Mouse (Mus musculus) hindbrain, postnatal 0 days (tissue): Measurements from ENCODE around the gene Agpat3. TPM values are rescaled to one million over a fixed set of nuclear protein-coding genes. Genes with fewer than 3 reads are reported as not detected.

ENCODE experiments used
- ATAC-seq: fragments of 200-750 bp; cut with Nextera tagmentation; 2 replicates; pipeline ENCODE4 v1.8.0; 2017; ENCODE audit warnings: mild to moderate bottlenecking, moderate TSS enrichment, moderate library complexity
- DNase-seq: peaks from one replicate; pipeline ENCODE4 v3.0.0-alpha.2; 2015; ENCODE audit warnings: low spot score
- H3K27ac ChIP-seq: fragments of 300-500 bp; sonication (generic); 2 replicates; pipeline ENCODE4 v1.5.1; 2014; ENCODE audit warnings: mild to moderate bottlenecking
- H3K27me3 ChIP-seq: fragments of 300-500 bp; sonication (generic); 2 replicates; pipeline ENCODE4 v1.6.1; 2014; ENCODE audit warnings: low read length, mixed read lengths; ENCODE audit not compliant: insufficient read depth
- H3K36me3 ChIP-seq: fragments of 300-500 bp; sonication (generic); 2 replicates; pipeline ENCODE4 v1.6.1; 2014; ENCODE audit warnings: low read length, mixed read lengths; ENCODE audit not compliant: insufficient read depth
- H3K4me1 ChIP-seq: fragments of 300-500 bp; sonication (generic); 2 replicates; pipeline ENCODE4 v1.6.1; 2014; ENCODE audit warnings: antibody characterized with exemption, low read length, mixed read lengths; ENCODE audit not compliant: insufficient read depth
- H3K4me2 ChIP-seq: fragments of 300-500 bp; sonication (generic); 2 replicates; pipeline ENCODE4 v1.6.1; 2014; ENCODE audit warnings: low read depth, mild to moderate bottlenecking, low read length, moderate library complexity, mixed read lengths
- H3K4me3 ChIP-seq: fragments of 300-500 bp; sonication (generic); 2 replicates; pipeline ENCODE4 v1.5.1; 2014; ENCODE audit warnings: low read length
- H3K9ac ChIP-seq: fragments of 300-500 bp; sonication (generic); replicated peaks from 2 replicates; pipeline ENCODE4 v1.6.1; 2014; ENCODE audit warnings: mild to moderate bottlenecking, low read length, moderate library complexity, mixed read lengths
- H3K9me3 ChIP-seq: fragments of 300-500 bp; sonication (generic); 2 replicates; pipeline ENCODE4 v1.6.1; 2016; ENCODE audit warnings: low read length, mixed read lengths
- CTCF ChIP-seq: IDR thresholded peaks from 2 replicates; pipeline ENCODE4 v1.5.1; 2016; ENCODE audit warnings: antibody characterized with exemption, control low read depth, low read depth
- WGBS: fragments of 180-500 bp; shearing (Covaris S2); extraction: QIAGEN DNeasy Blood & Tissue Kit; methylation state at CpG from one replicate; pipeline ENCODE4 v1.1.7; 2014; 5-methylcytosine and 5-hydroxymethylcytosine counted together
- microRNA-seq, 2 experiments: library from miRNA; unstranded; fragments of <30 nt; microRNA quantifications; one replicate each; pipeline ENCODE4; 2016
- polyA plus RNA-seq: library from polyadenylated mRNA; unstranded; fragments of >200 nt; fragmentation: Nextera tagmentation; extraction: Ambion mirVana; gene quantifications from 2 replicates; pipeline ENCODE4 v1.2.1, GENCODE M21; 2015
- total RNA-seq: library from RNA; depleted of rRNA; stranded (reverse); fragments of >200 nt; gene quantifications from 2 replicates; pipeline ENCODE4 v1.2.3, GENCODE M21; 2014; rRNA removed

Gene Agpat3
- total and polyA plus RNA-seq, 2 experiments from 2014 or later = 117 to 158 TPM

DNA sequence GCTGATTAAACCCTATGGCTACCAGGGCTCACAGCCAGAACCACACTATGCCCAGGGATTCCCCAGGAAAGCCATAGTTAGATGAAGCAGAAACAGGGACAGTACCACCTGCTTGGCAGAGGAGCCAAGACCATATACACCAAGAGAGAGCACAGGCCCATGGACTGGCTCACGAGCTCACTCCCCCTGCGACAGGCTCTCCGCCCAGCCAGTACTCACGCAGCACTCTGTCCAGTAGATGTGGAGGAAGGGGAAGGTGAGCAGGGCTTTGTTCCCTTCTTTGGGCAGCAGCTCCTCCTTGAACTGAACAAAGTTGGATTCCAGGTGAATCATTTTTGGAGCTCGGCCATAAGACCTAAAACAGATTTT is 123.7 kb downstream of the Agpat3 start:
- H3K9ac ChIP-seq = no peak overlapping the region
- DNase-seq (no peak), ATAC-seq (no peak)
- peaks cover 19% of the 10 kb centered on the region for H3K36me3 ChIP-seq
- no peak for TF ChIP-seq CTCF
- H3K9me3 ChIP-seq = no peaks in the 10 kb centered on the region
- no peaks in the 10 kb centered on the region for H3K4me1 ChIP-seq
- H3K27me3 ChIP-seq = no peaks in the 10 kb centered on the region
- H3K27ac ChIP-seq = no peak overlapping the region
- H3K4me2 ChIP-seq = no peak overlapping the region
- H3K4me3 ChIP-seq = no peak overlapping the region
- 83% methylated on average over 5 of the region's 5 CpGs for WGBS

DNA sequence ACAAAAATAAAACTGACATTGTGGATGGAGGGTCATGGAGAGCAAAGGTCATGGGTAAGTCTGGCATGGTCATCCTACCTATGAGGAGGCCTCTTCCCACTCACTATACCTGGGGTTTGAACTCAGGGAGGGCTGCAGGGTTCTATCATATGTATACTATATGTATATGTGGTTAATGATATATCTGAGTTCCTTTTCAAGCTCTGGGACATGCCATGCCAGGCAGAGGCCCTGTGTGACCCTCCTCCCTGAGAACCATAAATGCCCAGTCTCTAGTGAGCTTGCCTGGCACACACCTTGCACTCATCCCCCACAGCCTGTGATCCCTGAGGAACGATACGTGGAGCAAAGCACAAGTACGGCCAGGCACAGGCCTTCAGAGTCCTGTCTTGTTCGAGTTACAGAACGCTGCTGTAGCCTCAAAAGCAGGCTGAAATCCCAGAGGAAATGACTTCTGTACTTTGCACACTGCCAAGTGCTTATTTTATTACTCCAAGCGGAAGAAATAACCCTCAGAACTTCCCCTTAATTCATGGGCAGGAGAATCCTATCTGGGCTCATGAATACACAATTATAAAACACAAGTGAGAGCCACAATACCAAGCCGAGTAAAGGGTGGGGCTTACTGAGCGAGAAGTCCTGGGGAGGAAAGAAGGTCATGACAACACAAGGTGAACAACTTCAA is 124.3 kb downstream of the Agpat3 start:
- H3K36me3 ChIP-seq = peaks cover 22% of the 10 kb centered on the region

DNA sequence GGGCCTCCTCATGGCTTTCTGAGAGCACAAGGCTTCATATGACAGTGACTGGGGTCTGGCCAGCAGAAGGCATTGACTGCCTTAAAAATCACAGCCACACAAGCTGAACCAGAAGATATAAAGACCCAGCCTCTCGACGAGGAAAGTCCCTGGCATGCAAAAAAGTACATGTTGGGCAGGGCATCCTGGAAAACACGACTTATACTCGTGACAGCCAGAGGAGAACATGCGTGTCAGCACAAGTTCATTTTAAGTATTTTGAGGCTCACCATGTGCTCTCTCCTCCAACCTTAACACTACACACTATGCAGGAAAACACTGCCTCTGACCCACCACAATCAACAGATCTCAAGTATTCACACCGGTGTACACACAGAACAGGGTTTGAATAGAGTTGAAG is 128.2 kb downstream of the Agpat3 start:
- Histone ChIP-seq H3K4me1 (no peaks in the 10 kb centered on the region), H3K9me3 (no peaks in the 10 kb centered on the region), H3K27me3 (no peaks in the 10 kb centered on the region), H3K9ac (no peak overlapping the region), H3K4me3 (no peak overlapping the region), H3K4me2 (no peak overlapping the region), H3K36me3 (peaks cover 28% of the 10 kb centered on the region), H3K27ac (no peak overlapping the region)
- 91% methylated on average over 6 of the region's 6 CpGs for WGBS
- ATAC-seq (no peak), DNase-seq (no peak)
- no peak for TF ChIP-seq CTCF

More for the DNA sequence above, 124.3 kb downstream of the Agpat3 start:
- Histone ChIP-seq H3K4me2 (no peak overlapping the region), H3K9me3 (no peaks in the 10 kb centered on the region), H3K4me3 (no peak overlapping the region), H3K9ac (no peak overlapping the region), H3K27ac (no peak overlapping the region), H3K4me1 (no peaks in the 10 kb centered on the region), H3K27me3 (no peaks in the 10 kb centered on the region)
- WGBS = 76% methylated on average over 8 of the region's 8 CpGs
- no peak for TF ChIP-seq CTCF
- ATAC-seq = no peak
- no peak for DNase-seq

DNA sequence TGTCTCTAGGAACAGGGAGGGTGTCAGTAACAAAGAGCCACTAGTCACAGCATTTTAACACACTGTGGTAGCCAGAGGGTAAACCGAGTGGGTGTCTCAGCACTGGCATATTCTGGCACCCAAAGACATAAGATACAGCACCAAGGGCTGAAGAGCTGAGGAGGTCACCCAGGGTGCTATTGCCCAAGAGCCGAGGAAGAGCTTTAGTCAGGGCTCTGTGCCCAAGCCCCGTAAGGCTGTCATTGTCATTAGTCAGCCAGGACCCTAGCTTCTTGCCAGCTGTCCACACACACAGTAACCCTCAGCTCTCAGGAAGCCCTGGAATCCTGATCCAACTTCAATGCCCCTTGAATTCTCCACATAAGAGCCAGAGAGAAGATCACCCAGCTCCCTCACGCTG is 129.4 kb downstream of the Agpat3 start:
- DNase-seq = peak; percentile 9
- Histone ChIP-seq H3K9ac (no peak overlapping the region), H3K27me3 (no peaks in the 10 kb centered on the region), H3K36me3 (peaks cover 34% of the 10 kb centered on the region), H3K9me3 (no peaks in the 10 kb centered on the region), H3K27ac (no peak overlapping the region; the same call in 1 of the 2 replicates), H3K4me2 (no peak overlapping the region), H3K4me3 (no peak overlapping the region), H3K4me1 (no peaks in the 10 kb centered on the region)
- ATAC-seq = no peak
- 58% methylated on average over 4 of the region's 4 CpGs for WGBS
- TF ChIP-seq CTCF = no peak

DNA sequence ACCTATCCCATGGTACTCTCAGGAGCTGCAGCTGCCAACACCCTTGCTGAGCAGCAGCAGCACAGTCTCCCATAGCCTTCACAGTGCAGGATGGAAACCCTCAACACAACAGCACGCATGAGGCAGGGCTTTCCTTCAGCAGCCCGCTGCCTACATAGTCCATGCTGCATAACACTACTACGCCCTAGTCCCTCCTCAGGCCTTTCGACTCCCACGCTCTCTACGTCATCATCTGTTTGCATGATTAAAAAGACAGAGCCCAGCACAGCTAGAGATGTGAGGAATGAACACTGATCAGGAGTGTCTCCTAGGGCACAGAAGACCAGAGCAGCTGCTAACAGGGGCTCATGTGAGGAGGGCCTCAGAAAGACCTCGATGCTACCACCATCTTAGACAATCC is 131.0 kb downstream of the Agpat3 start:
- H3K4me2 ChIP-seq = no peak overlapping the region
- no peaks in the 10 kb centered on the region for H3K9me3 ChIP-seq
- no peak overlapping the region for H3K9ac ChIP-seq
- H3K4me3 ChIP-seq = no peak overlapping the region
- no peak overlapping the region for H3K27ac ChIP-seq
- no peak for ATAC-seq
- H3K4me1 ChIP-seq = no peaks in the 10 kb centered on the region
- H3K27me3 ChIP-seq = no peaks in the 10 kb centered on the region
- WGBS = 93% methylated on average over 7 of the region's 7 CpGs
- H3K36me3 ChIP-seq = peaks cover 35% of the 10 kb centered on the region
- no peak for TF ChIP-seq CTCF
- DNase-seq = no peak

DNA sequence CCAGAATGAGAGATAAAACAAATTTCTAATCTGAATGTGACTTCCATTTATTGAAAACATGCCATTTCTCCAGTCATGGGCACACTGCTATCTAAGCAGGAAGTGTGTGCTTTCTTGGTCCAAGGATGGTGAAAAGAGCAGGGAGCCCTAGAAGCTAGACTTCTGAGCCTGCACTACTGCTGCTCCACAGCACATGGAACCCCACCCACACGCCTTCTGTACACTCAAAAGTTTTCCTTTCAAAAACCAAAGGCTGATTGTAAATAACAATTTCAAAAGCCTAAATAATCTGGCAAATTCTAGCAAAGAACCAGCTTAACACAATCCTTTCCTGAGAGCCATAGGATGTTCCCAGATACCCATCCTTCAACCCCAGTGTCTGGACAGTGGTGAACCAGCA is 132.8 kb downstream of the Agpat3 start:
- Histone ChIP-seq H3K27ac (no peak overlapping the region), H3K27me3 (no peaks in the 10 kb centered on the region), H3K36me3 (peaks cover 53% of the 10 kb centered on the region), H3K9me3 (no peaks in the 10 kb centered on the region), H3K4me3 (no peak overlapping the region), H3K9ac (no peak overlapping the region), H3K4me1 (no peaks in the 10 kb centered on the region), H3K4me2 (no peak overlapping the region)
- WGBS = 97% methylated on average over 1 of the region's 1 CpGs
- ATAC-seq (no peak), DNase-seq (no peak)
- TF ChIP-seq CTCF = no peak

Small RNA genes within 50 kb of the gene (microRNA-seq; reads per million reads assigned to microRNA genes)
- 0 to 0.72 reads per million in 2 experiments for gene Mir7659

Other genes starting within 250 kb of the Agpat3 start
- 110 and 115 TPM in 2 replicates for gene D10Jhu81e, start 182.7 kb downstream of the Agpat3 start, total RNA-seq
- 31.5 and 32.2 TPM in 2 replicates for gene D10Jhu81e, start 182.7 kb downstream of the Agpat3 start, polyA plus RNA-seq
- gene Pwp2, start 167.3 kb downstream of the Agpat3 start, total RNA-seq = 18.5 and 22.4 TPM in 2 replicates
- gene Pwp2, start 167.3 kb downstream of the Agpat3 start, polyA plus RNA-seq = 11.3 and 11.7 TPM in 2 replicates
- gene Trappc10, start 107.8 kb downstream of the Agpat3 start, total RNA-seq = 87.2 and 96.9 TPM in 2 replicates
- gene Trappc10, start 107.8 kb downstream of the Agpat3 start, polyA plus RNA-seq = 40.3 and 42.2 TPM in 2 replicates
- 176 and 179 TPM in 2 replicates for gene Rrp1, start 60.6 kb upstream of the Agpat3 start, total RNA-seq
- 429 and 435 TPM in 2 replicates for gene Rrp1, start 60.6 kb upstream of the Agpat3 start, polyA plus RNA-seq
- gene Cstb, start 73.2 kb upstream of the Agpat3 start, total RNA-seq = 80.6 and 84.4 TPM in 2 replicates
- 147 and 148 TPM in 2 replicates for gene Cstb, start 73.2 kb upstream of the Agpat3 start, polyA plus RNA-seq
- 63.1 and 70.7 TPM in 2 replicates for gene Pdxk, start 112.5 kb upstream of the Agpat3 start, total RNA-seq
- 42.8 and 45.8 TPM in 2 replicates for gene Pdxk, start 112.5 kb upstream of the Agpat3 start, polyA plus RNA-seq
- not detected in 2 replicates for gene Olfr1358, start 164.9 kb upstream of the Agpat3 start, total RNA-seq
- gene Olfr1358, start 164.9 kb upstream of the Agpat3 start, polyA plus RNA-seq = not detected in 2 replicates
- 59.1 and 66.2 TPM in 2 replicates for gene Ilvbl, start 221.9 kb upstream of the Agpat3 start, total RNA-seq
- 83.6 and 86.4 TPM in 2 replicates for gene Ilvbl, start 221.9 kb upstream of the Agpat3 start, polyA plus RNA-seq
- gene Syde1, start 239.5 kb upstream of the Agpat3 start, total RNA-seq = 5.6 and 7.2 TPM in 2 replicates
- 3.5 and 3.6 TPM in 2 replicates for gene Syde1, start 239.5 kb upstream of the Agpat3 start, polyA plus RNA-seq